Mouse (Mus musculus) heart, embryonic 10.5 days (tissue): ENCODE data around the gene Gm10310. TPM values are rescaled to one million over a fixed set of nuclear protein-coding genes. Genes with fewer than 3 reads are reported as not detected.

ENCODE experiments used
- polyA plus RNA-seq: library from polyadenylated mRNA; unstranded; fragments of >200 nt; fragmentation: Nextera tagmentation; extraction: Ambion mirVana; gene quantifications from 2 replicates; pipeline ENCODE4 v1.2.1, GENCODE M21; 2016

Gene Gm10310
- polyA plus RNA-seq, 1 experiment from 2014 or later: not detected

Other genes with a start within 250 kb of the Gm10310 start
- gene Olfr806, start 243.1 kb downstream of the Gm10310 start, polyA plus RNA-seq: not detected in 2 replicates
- not detected in 2 replicates for gene Olfr807, start 227.3 kb downstream of the Gm10310 start, polyA plus RNA-seq
- not detected in 2 replicates for gene Olfr808, start 219.6 kb downstream of the Gm10310 start, polyA plus RNA-seq
- gene Olfr809, start 210.4 kb downstream of the Gm10310 start, polyA plus RNA-seq: not detected in 2 replicates
- gene Olfr810, start 190.1 kb downstream of the Gm10310 start, polyA plus RNA-seq: not detected in 2 replicates
- gene Olfr811, start 180.7 kb downstream of the Gm10310 start, polyA plus RNA-seq: not detected in 2 replicates
- not detected in 2 replicates for gene Olfr812, start 139.0 kb downstream of the Gm10310 start, polyA plus RNA-seq
- not detected in 2 replicates for gene Olfr813, start 129.7 kb downstream of the Gm10310 start, polyA plus RNA-seq
- not detected in 2 replicates for gene Olfr814, start 105.2 kb downstream of the Gm10310 start, polyA plus RNA-seq
- not detected in 2 replicates for gene Olfr815, start 79.2 kb downstream of the Gm10310 start, polyA plus RNA-seq
- gene Olfr816, start 69.5 kb downstream of the Gm10310 start, polyA plus RNA-seq: not detected in 2 replicates
- not detected in 2 replicates for gene Olfr818, start 36.0 kb downstream of the Gm10310 start, polyA plus RNA-seq
- gene Olfr819, start 17.8 kb downstream of the Gm10310 start, polyA plus RNA-seq: not detected in 2 replicates
- gene Olfr247, start 8.9 kb downstream of the Gm10310 start, polyA plus RNA-seq: not detected in 2 replicates
- gene Olfr820, start 27.6 kb upstream of the Gm10310 start, polyA plus RNA-seq: not detected in 2 replicates
- gene Olfr821, start 45.3 kb upstream of the Gm10310 start, polyA plus RNA-seq: not detected in 2 replicates
- not detected in 2 replicates for gene Olfr822, start 86.1 kb upstream of the Gm10310 start, polyA plus RNA-seq
- not detected in 2 replicates for gene Olfr823, start 130.3 kb upstream of the Gm10310 start, polyA plus RNA-seq
- gene Olfr824, start 144.9 kb upstream of the Gm10310 start, polyA plus RNA-seq: not detected in 2 replicates
- gene Olfr825, start 181.7 kb upstream of the Gm10310 start, polyA plus RNA-seq: not detected in 2 replicates
- gene Olfr826, start 199.1 kb upstream of the Gm10310 start, polyA plus RNA-seq: not detected in 2 replicates
- not detected in 2 replicates for gene Olfr827, start 229.3 kb upstream of the Gm10310 start, polyA plus RNA-seq